Mouse (Mus musculus) forebrain, embryonic 13.5 days (tissue): ENCODE measurements at regions not wholly inside any gene's neighbourhood (a gene's known extent, or its start where the extent isn't known, plus 50 kb on each side); places are given as distances from the start of the nearest gene placed in this dataset.

ENCODE experiments used
- ATAC-seq: fragments of 200-750 bp; cut with Nextera tagmentation; 2 replicates; pipeline ENCODE4 v1.8.0; 2017
- H3K27ac ChIP-seq: fragments of 300-500 bp; sonication (generic); 2 replicates; pipeline ENCODE4 v1.5.1; 2015; ENCODE audit warnings: inconsistent platforms, mild to moderate bottlenecking, moderate library complexity
- H3K27me3 ChIP-seq: fragments of 300-500 bp; sonication (generic); 2 replicates; pipeline ENCODE4 v1.6.1; 2015; ENCODE audit warnings: mild to moderate bottlenecking, inconsistent platforms
- H3K36me3 ChIP-seq: fragments of 300-500 bp; sonication (generic); 2 replicates; pipeline ENCODE4 v1.6.1; 2015; ENCODE audit warnings: mild to moderate bottlenecking, inconsistent platforms; ENCODE audit not compliant: poor library complexity, severe bottlenecking
- H3K4me1 ChIP-seq: fragments of 300-500 bp; sonication (generic); 2 replicates; pipeline ENCODE4 v1.6.1; 2015; ENCODE audit warnings: inconsistent platforms
- H3K4me2 ChIP-seq: fragments of 300-500 bp; sonication (generic); 2 replicates; pipeline ENCODE4 v1.6.1; 2015; ENCODE audit warnings: inconsistent platforms, mild to moderate bottlenecking, moderate library complexity
- H3K4me3 ChIP-seq: fragments of 300-500 bp; sonication (generic); 2 replicates; pipeline ENCODE4 v1.5.1; 2015; ENCODE audit warnings: mild to moderate bottlenecking, inconsistent platforms
- H3K9ac ChIP-seq: fragments of 300-500 bp; sonication (generic); 2 replicates; pipeline ENCODE4 v1.6.1; 2015; ENCODE audit warnings: mild to moderate bottlenecking, inconsistent platforms
- H3K9me3 ChIP-seq: fragments of 300-500 bp; sonication (generic); replicated peaks from 2 replicates; pipeline ENCODE4 v1.6.1; 2016; ENCODE audit warnings: inconsistent platforms
- whole genome bisulfite sequencing: fragments of 180-500 bp; shearing (Covaris S2); methylation state at CpG from one replicate; pipeline ENCODE4 v1.1.7; 2015; 5-methylcytosine and 5-hydroxymethylcytosine counted together

DNA sequence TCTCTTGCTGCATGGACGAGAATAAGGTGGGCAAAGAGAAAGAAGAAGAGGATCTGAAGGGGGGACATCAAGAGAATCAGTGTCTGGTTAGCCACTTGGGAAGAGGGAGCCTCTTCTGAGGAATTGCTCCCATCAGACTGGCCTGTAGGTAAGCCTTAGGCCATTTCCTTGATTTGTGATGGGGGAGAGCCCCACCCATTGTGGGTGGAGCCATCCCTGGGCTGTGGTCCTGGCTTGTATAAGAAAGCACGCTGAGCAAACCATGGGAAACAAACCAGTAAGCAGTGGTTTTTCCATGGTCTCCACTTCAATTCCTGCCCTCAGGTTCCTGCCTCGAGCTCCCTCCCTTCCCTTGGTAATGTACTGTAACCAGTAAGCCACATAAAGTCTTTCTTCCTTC, 57.7 kb upstream of the Sez6l start:
- H3K36me3 ChIP-seq, result no peaks in the 10 kb centered on the region
- no peaks in the 10 kb centered on the region for H3K4me1 ChIP-seq
- no peaks in the 10 kb centered on the region for H3K9me3 ChIP-seq
- H3K4me3 ChIP-seq, result no peak overlapping the region
- ATAC-seq, result no peak
- H3K27me3 ChIP-seq, result no peaks in the 10 kb centered on the region
- H3K4me2 ChIP-seq, result no peak overlapping the region
- H3K27ac ChIP-seq, result no peak overlapping the region
- WGBS, result 76% methylated on average over 3 of the region's 3 CpGs
- no peak overlapping the region for H3K9ac ChIP-seq

DNA sequence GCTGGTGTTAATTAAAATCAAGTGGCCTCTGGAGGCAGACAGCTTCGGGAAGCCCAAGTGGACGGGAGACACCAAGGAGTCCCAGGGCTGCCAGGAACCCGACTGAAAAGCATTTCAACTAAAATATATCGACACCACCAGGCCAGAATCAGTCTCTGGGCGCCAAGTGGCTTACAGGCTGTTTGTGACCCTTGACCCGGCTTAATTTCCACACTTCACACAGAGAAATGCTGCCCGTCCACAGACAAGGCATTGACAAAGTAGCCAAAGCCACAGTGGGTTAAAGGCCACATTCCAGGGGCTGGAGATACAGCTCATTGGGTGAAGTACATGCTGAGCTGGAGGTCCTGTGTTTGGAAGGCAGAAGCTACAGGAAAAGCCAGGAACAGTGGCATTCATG, 54.8 kb upstream of the Sez6l start:
- peaks cover 22% of the 10 kb centered on the region for H3K4me1 ChIP-seq
- ATAC-seq, result no peak
- no peak overlapping the region for H3K4me2 ChIP-seq
- WGBS, result 56% methylated on average over 7 of the region's 7 CpGs
- H3K9ac ChIP-seq, result no peak overlapping the region
- H3K36me3 ChIP-seq, result no peaks in the 10 kb centered on the region
- no peak overlapping the region for H3K27ac ChIP-seq
- no peak overlapping the region for H3K4me3 ChIP-seq
- H3K9me3 ChIP-seq, result no peaks in the 10 kb centered on the region
- H3K27me3 ChIP-seq, result no peaks in the 10 kb centered on the region

DNA sequence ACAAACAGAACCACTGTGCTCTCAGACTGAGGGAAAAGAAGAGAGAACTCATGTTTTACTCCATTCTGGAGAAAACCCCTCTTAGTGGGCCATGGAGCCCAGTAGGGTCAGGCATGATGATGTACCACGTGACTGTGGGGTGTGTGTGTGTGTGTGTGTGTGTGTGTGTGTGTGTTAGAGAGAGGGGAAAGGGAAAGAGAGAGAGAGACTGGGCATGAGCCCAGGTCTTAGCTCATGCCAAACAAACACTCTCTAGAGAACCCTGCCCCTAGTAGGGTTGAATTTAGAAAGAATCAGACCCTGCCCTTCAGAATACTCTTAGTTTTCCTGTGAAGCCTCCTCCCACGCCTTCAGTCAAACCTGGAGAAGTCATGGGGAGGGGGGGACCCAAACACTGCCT, 52.7 kb upstream of the Sez6l start:
- no peak overlapping the region for H3K4me3 ChIP-seq
- WGBS, result 75% methylated on average over 2 of the region's 2 CpGs
- H3K4me2 ChIP-seq, result no peak overlapping the region
- H3K27ac ChIP-seq, result peak overlapping the region; percentile 40; the same call in 1 of the 2 replicates
- H3K4me1 ChIP-seq, result peaks cover 29% of the 10 kb centered on the region
- no peak overlapping the region for H3K9ac ChIP-seq
- no peaks in the 10 kb centered on the region for H3K9me3 ChIP-seq
- no peaks in the 10 kb centered on the region for H3K27me3 ChIP-seq
- no peaks in the 10 kb centered on the region for H3K36me3 ChIP-seq
- no peak for ATAC-seq

DNA sequence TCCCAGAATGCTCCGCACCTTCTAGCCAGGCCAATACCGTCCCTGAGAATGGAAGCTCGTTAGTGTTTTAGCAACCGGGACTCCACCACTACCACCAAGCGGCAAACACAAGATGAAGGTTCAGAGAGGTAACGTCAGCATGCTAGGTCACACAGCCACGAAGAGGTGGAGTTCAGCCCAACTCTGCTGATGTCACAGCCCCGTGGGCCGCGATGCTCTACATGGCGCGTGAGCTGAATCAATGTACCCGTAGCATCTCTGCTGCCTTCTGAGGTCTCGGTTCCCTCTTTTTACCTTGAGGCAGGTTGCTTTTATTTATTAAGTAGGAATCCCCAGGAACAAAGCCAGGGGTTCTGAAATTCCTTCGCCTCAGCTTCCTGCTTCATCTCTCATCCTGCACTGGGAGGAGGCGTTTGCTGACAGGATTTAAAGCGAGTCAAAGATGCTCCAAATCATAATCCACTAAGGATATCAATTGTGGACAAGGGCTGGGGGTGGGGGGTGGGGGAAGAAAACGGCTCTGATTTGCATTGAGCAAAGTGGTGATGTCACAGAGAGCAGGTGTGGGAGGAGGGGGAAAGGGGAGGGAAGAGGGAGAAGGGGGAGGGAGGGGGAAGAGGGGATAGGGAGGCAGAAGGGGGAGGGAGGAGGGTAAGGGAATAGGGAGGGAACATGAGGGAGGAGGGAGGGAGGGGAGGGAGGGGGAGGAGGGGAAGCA, 51.2 kb upstream of the Sez6l start:
- Histone ChIP-seq H3K4me3 (no peak overlapping the region), H3K27me3 (no peaks in the 10 kb centered on the region), H3K4me1 (peaks cover 32% of the 10 kb centered on the region), H3K27ac (peak overlapping the region; percentile 41), H3K9ac (no peak overlapping the region), H3K4me2 (no peak overlapping the region), H3K9me3 (no peaks in the 10 kb centered on the region), H3K36me3 (no peaks in the 10 kb centered on the region)
- 27% methylated on average over 18 of the region's 18 CpGs for WGBS
- ATAC-seq, result no peak

DNA sequence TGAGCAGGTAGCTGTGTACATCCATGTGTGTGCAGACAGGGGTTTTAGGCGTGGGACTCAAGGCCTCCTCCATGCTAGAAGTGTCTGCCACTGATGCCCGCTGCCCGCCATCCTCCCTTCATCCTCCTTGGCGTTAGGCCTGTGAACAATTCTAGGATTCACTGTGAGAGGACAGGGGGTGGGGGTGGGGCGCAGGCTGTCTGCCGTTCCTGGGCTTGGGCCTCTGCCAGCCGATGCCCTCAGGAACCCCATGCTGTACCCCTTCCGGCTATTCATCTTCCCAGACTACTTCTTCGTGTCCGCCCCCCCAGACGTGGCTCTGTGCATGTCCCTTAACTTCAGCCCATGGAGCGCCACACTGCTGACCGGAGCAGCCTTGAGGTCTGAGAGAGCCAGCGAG, 50.3 kb upstream of the Sez6l start:
- no peak overlapping the region; the same call in 1 of the 2 replicates for H3K9ac ChIP-seq
- H3K36me3 ChIP-seq, result no peaks in the 10 kb centered on the region
- H3K4me2 ChIP-seq, result 0 out of 2 replicates have a peak overlapping the region, but pooled peaks have one; percentile 12
- peaks cover 37% of the 10 kb centered on the region for H3K4me1 ChIP-seq
- no peaks in the 10 kb centered on the region for H3K27me3 ChIP-seq
- 41% methylated on average over 14 of the region's 14 CpGs for WGBS
- peak overlapping the region; percentile 41 for H3K27ac ChIP-seq
- H3K9me3 ChIP-seq, result no peaks in the 10 kb centered on the region
- no peak overlapping the region for H3K4me3 ChIP-seq
- no peak for ATAC-seq
